Comparison of ENCODE assay signal across 12 mouse cellular contexts in the genomic region with DNA sequence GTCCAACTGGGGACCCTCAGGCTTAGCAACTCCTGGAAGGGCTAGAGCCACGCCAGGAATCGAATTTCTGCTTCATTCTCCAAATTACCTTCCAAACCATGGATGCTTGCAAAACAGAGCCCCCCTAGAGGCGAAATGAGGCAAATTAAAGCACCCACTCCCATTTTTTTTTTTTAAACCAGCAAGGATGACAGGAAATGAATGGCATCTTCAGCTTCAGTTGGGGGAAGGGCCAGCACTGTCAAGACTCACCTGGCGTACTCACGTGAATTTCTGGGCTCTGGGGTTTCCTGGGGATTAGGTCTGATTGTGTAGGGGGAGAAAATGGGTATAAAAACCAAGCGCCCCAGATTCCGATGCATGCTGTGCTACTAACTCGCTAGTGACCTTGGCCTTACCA. TPM values are rescaled to one million over a fixed set of nuclear protein-coding genes. Genes with fewer than 3 reads are reported as not detected.
A peak's percentile ranks its signal among the peaks of the same experiment; 100 is the strongest.
DNase-seq lines count a peak whose midpoint lies in the region; ATAC-seq lines count a peak whose summit lies in the region.
"Had no signal": no experiment of that assay in that cellular context is flagged by ENCODE, and none has a peak within 500 bp of the region (broad histone marks: within the 10 kb centered on the region; RNA-seq: fewer than 3 reads in every experiment).

No protein-coding gene starts in this region.

- peaks cover 19% of the 10 kb centered on the region for H3K27me3 ChIP-seq in forebrain, embryonic 11.5 days (ENCODE audit: control insufficient read depth, insufficient read depth, low read length)
- no peaks in the 10 kb centered on the region for H3K27me3 ChIP-seq in hindbrain, embryonic 15.5 days
- H3K27me3 ChIP-seq in neural tube, embryonic 13.5 days: peaks cover 44% of the 10 kb centered on the region

- DNase-seq in layer of hippocampus, postnatal 10 days (ENCODE audit: low spot score in 2 of 2): peak; percentile 19 to 27
- DNase-seq in layer of hippocampus, adult 18-20 months (ENCODE audit: low spot score in 2 of 2): no peak
- no peak for DNase-seq in forebrain, embryonic 11.5 days (ENCODE audit: low spot score)
- DNase-seq in thymus, postnatal 14 days: no peak
- DNase-seq: B cell, adult 2 months; lung, adult 18-20 months had no signal

- ATAC-seq in forebrain, embryonic 11.5 days (replicated peaks; ENCODE audit: low FRiP score): no peak
- no peak for ATAC-seq in hindbrain, embryonic 15.5 days (ENCODE audit: low FRiP score, low read depth)
- ATAC-seq in neural tube, embryonic 13.5 days (ENCODE audit: low read depth): no peak
- no peak for ATAC-seq in megakaryocyte progenitor cell, adult 5-6 weeks (replicated peaks; ENCODE audit: poor library complexity)
- ATAC-seq in cerebellum, adult (ENCODE audit: insufficient number of reproducible peaks, low FRiP score, low TSS enrichment): no peak

- no peaks in the 10 kb centered on the region for H3K4me1 ChIP-seq in forebrain, embryonic 11.5 days (replicated peaks; ENCODE audit: control insufficient read depth, insufficient read depth, low read length)
- H3K4me1 ChIP-seq in hindbrain, embryonic 15.5 days (replicated peaks): peaks cover 27% of the 10 kb centered on the region
- H3K4me1 ChIP-seq in neural tube, embryonic 13.5 days (replicated peaks): peaks cover 29% of the 10 kb centered on the region

- H3K27ac ChIP-seq in forebrain, embryonic 11.5 days (ENCODE audit: low read depth, low read length): no peak overlapping the region
- peak overlapping the region; percentile 90 for H3K27ac ChIP-seq in hindbrain, embryonic 15.5 days (replicated peaks)
- peak overlapping the region; percentile 93; the same call in 1 of the 2 replicates for H3K27ac ChIP-seq in neural tube, embryonic 13.5 days (replicated peaks)

- WGBS in forebrain, embryonic 11.5 days: 32% methylated on average over 8 of the region's 8 CpGs
- 34% methylated on average over 8 of the region's 8 CpGs for WGBS in hindbrain, embryonic 15.5 days
- 37% methylated on average over 8 of the region's 8 CpGs for WGBS in neural tube, embryonic 13.5 days

- no peak overlapping the region for H3K4me3 ChIP-seq in forebrain, embryonic 11.5 days (ENCODE audit: low read depth, low read length)
- peak overlapping the region; percentile 79 for H3K4me3 ChIP-seq in hindbrain, embryonic 15.5 days
- H3K4me3 ChIP-seq in neural tube, embryonic 13.5 days: peak overlapping the region; percentile 80

- H3K36me3 ChIP-seq in forebrain, embryonic 11.5 days (ENCODE audit: control insufficient read depth, insufficient read depth, low read length): no peaks in the 10 kb centered on the region
- 0 out of 2 replicates have a peak, but pooled peaks cover 4% of the 10 kb centered on the region for H3K36me3 ChIP-seq in hindbrain, embryonic 15.5 days
- H3K36me3 ChIP-seq in neural tube, embryonic 13.5 days: no peaks in the 10 kb centered on the region

- H3K9me3 ChIP-seq in forebrain, embryonic 11.5 days (ENCODE audit: control insufficient read depth, low read length): no peaks in the 10 kb centered on the region
- no peaks in the 10 kb centered on the region for H3K9me3 ChIP-seq in hindbrain, embryonic 15.5 days
- H3K9me3 ChIP-seq in neural tube, embryonic 13.5 days: no peaks in the 10 kb centered on the region

- H3K4me2 ChIP-seq in forebrain, embryonic 11.5 days (ENCODE audit: low read depth, low read length, severe bottlenecking): 0 out of 2 replicates have a peak overlapping the region, but pooled peaks have one; percentile 88
- H3K4me2 ChIP-seq in hindbrain, embryonic 15.5 days: peak overlapping the region; percentile 74
- H3K4me2 ChIP-seq in neural tube, embryonic 13.5 days: peak overlapping the region; percentile 76

- H3K9ac ChIP-seq in forebrain, embryonic 11.5 days (ENCODE audit: low read length): no peak overlapping the region
- peak overlapping the region; percentile 62 for H3K9ac ChIP-seq in hindbrain, embryonic 15.5 days
- peak overlapping the region; percentile 90 for H3K9ac ChIP-seq in neural tube, embryonic 13.5 days

RNA-seq across cellular contexts. Expression of gene Ptpn5, which starts 2.2 kb away (rescaled TPM):
- total RNA-seq in layer of hippocampus, postnatal 10 days (2021): 100 to 1,000 TPM; 121 to 129 TPM
- 100 to 1,000 TPM; 102 to 103 TPM for total RNA-seq in layer of hippocampus, adult 18-20 months (2021)
- 14.9 and 15.3 TPM in 2 replicates for polyA plus RNA-seq in forebrain, embryonic 11.5 days (2014; fragmentation: Nextera tagmentation; extraction: Ambion mirVana)
- 152 and 190 TPM in 2 replicates for polyA plus RNA-seq in hindbrain, embryonic 15.5 days (2015; fragmentation: Nextera tagmentation; extraction: Ambion mirVana)
- 100 and 103 TPM in 2 replicates for polyA plus RNA-seq in neural tube, embryonic 13.5 days (2015; fragmentation: Nextera tagmentation; extraction: Ambion mirVana)
- total RNA-seq in megakaryocyte progenitor cell, adult 5-6 weeks (2015): not detected in 2 replicates
- not detected in 2 replicates for total RNA-seq in megakaryocyte progenitor cell, adult 5-6 weeks (2017)
- total RNA-seq: gastrocnemius, adult 8-10 months; monocyte, adult 5-6 weeks had no signal

Comparison
In these comparisons a context has a peak if more than half of its experiments do, and no peak if none do; other contexts are left out.
1. DNase-seq: peak in layer of hippocampus, postnatal 10 days (2 of 2); none in layer of hippocampus, adult 18-20 months (0 of 2), forebrain, embryonic 11.5 days (single experiment) and thymus, postnatal 14 days (single experiment).
2. RNA of gene Ptpn5, which starts 2.2 kb away (total RNA-seq): 121 to 129 TPM in layer of hippocampus, postnatal 10 days and 102 to 103 TPM in layer of hippocampus, adult 18-20 months; not detected in megakaryocyte progenitor cell, adult 5-6 weeks; every median in the first group is over 100 times any median in the second.
3. Peak in every context shown above with its lines, with median percentiles within 50 percentile points of each other: H3K4me2 ChIP-seq.